Mouse (Mus musculus): ENCODE data around the gene Hmgxb4.

- TF ChIP-seq ELF1 (IDR thresholded peaks at IDR 0.05; ENCODE audit: low read depth, low read length) (no peak), MAZ (IDR thresholded peaks at IDR 0.05; ENCODE audit: low read depth, low read length) (no peak), CTCF (conservative IDR thresholded peaks at IDR 0.05 in 1 of 2, IDR thresholded peaks at IDR 0.05 in 1 of 2; ENCODE audit: low read depth in 2 of 2, low read length in 2 of 2) (no peak), MYC (IDR thresholded peaks at IDR 0.05; ENCODE audit: low read depth, low read length) (no peak), GABPA (IDR thresholded peaks at IDR 0.05; ENCODE audit: insufficient replicate concordance, low read depth, low read length) (no peak), POLR2A (IDR thresholded peaks at IDR 0.05; ENCODE audit: low read depth, low read length) (no peak), CHD2 (IDR thresholded peaks at IDR 0.05; ENCODE audit: low read length) (no peak), IRF4 (IDR thresholded peaks at IDR 0.05; ENCODE audit: low read depth, low read length) (no peak), EP300 (IDR thresholded peaks at IDR 0.05; ENCODE audit: low read length) (no peak), ZNF384 (IDR thresholded peaks at IDR 0.05; ENCODE audit: low read depth, low read length) (no peak), UBTF (IDR thresholded peaks at IDR 0.05; ENCODE audit: low read depth, low read length) (no peak), ZKSCAN1 (IDR thresholded peaks at IDR 0.05; ENCODE audit: borderline replicate concordance, low read depth, low read length) (no peak)
Measured at GRCm38 (mm10) chr8:75032961-75033360, 39.8 kb downstream of the Hmgxb4 start.

Measured in CH12.LX (cell line).